Mouse (Mus musculus): ENCODE data around the gene Pla2g15. TPM values are rescaled to one million over a fixed set of nuclear protein-coding genes. Genes with fewer than 3 reads are reported as not detected.

Gene Pla2g15
- polyA plus RNA-seq, 1 experiment, result 23.4 TPM

Other genes with a start within 250 kb of the Pla2g15 start
- gene Pskh1, start 250.0 kb upstream of the Pla2g15 start, polyA plus RNA-seq (2012; rRNA removed), result 47.8 and 51.9 TPM in 2 replicates
- gene Ctrl, start 216.5 kb upstream of the Pla2g15 start, polyA plus RNA-seq (2012; rRNA removed), result 1.5 and 7.4 TPM in 2 replicates
- 69.8 and 91.4 TPM in 2 replicates for gene Psmb10, start 212.0 kb upstream of the Pla2g15 start, polyA plus RNA-seq (2012; rRNA removed)
- gene Lcat, start 207.0 kb upstream of the Pla2g15 start, polyA plus RNA-seq (2012; rRNA removed), result 2.3 and 2.6 TPM in 2 replicates
- gene Slc12a4, start 184.3 kb upstream of the Pla2g15 start, polyA plus RNA-seq (2012; rRNA removed), result 46.8 and 56.3 TPM in 2 replicates
- gene Dpep3, start 171.0 kb upstream of the Pla2g15 start, polyA plus RNA-seq (2012; rRNA removed), result 0.92 and 1.7 TPM in 2 replicates
- 14.5 and 14.6 TPM in 2 replicates for gene Dus2, start 159.1 kb upstream of the Pla2g15 start, polyA plus RNA-seq (2012; rRNA removed)
- gene Dpep2nb, start 144.4 kb upstream of the Pla2g15 start, polyA plus RNA-seq (2012; rRNA removed), result not detected in 2 replicates
- gene Ddx28, start 138.5 kb upstream of the Pla2g15 start, polyA plus RNA-seq (2012; rRNA removed), result 8.9 and 9.9 TPM in 2 replicates
- gene Nfatc3, start 91.6 kb upstream of the Pla2g15 start, polyA plus RNA-seq (2012; rRNA removed), result 23.5 and 26.6 TPM in 2 replicates
- gene Esrp2, start 13.4 kb upstream of the Pla2g15 start, polyA plus RNA-seq (2012; rRNA removed), result 59.5 and 80.6 TPM in 2 replicates
- gene Slc7a6, start 18.5 kb downstream of the Pla2g15 start, polyA plus RNA-seq (2012; rRNA removed), result 18.3 and 24.9 TPM in 2 replicates
- gene Slc7a6os, start 60.5 kb downstream of the Pla2g15 start, polyA plus RNA-seq (2012; rRNA removed), result 12.0 and 14.8 TPM in 2 replicates
- gene Prmt7, start 60.5 kb downstream of the Pla2g15 start, polyA plus RNA-seq (2012; rRNA removed), result 27.2 and 34.0 TPM in 2 replicates
- gene Smpd3, start 187.6 kb downstream of the Pla2g15 start, polyA plus RNA-seq (2012; rRNA removed), result 4.3 and 6.5 TPM in 2 replicates

Data from gonadal fat pad, adult 2 months (tissue).